Mouse (Mus musculus): ENCODE results near the gene Mef2b.

- TF ChIP-seq CTCF (IDR thresholded peaks at IDR 0.05; ENCODE audit: insufficient read depth, low read length) (no peak), POLR2A (IDR thresholded peaks at IDR 0.05; ENCODE audit: borderline replicate concordance, extremely low read depth, low read depth, low read length) (peak; percentile 72; the same call in 1 of the 2 replicates)
These were observed 72.9 kb downstream of the Mef2b start, which contains the start of gene Slc25a42 for GRCm38 (mm10) chr8:70212112-70213055.
